Mouse (Mus musculus) kidney, adult 2 months (tissue): Measurements from ENCODE around the gene Lsm8.
"Not testable (repeated sequence)": the region's sequence is repeated elsewhere in the genome, so short reads cannot be mapped to it uniquely, and the experiment has no call there.

Source experiments
- CTCF ChIP-seq: fragments of 200-500 bp; conservative IDR thresholded peaks from 2 replicates; pipeline ENCODE4 v1.5.1; 2011; ENCODE audit warnings: low read depth, mild to moderate bottlenecking, control low read depth, low read length, moderate library complexity, mixed read lengths; ENCODE audit not compliant: insufficient read depth, insufficient read length
- POLR2A ChIP-seq: fragments of 200-500 bp; IDR thresholded peaks from one replicate; pipeline ENCODE4 v1.6.1; 2011; ENCODE audit warnings: low read depth, low read length, control low read depth

DNA sequence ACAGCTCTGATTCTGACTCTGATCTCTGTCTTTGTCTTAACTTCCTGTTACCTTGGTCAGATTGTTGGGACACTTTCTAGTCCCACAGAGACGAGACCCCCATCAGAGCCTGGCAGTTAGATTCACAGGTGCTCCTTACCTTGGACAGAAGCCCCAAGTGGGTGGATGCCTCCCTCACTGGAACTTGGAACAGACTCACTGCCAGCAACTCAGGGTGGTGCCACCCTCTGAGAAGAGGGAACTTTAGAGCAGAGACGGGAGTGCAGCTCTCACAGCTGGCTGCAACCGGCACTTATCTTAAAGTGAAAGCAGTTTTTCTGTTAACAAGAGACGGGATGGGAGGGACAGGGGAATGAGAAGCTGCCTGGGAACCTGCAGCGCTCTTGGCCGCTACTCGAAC lies 2.8 kb upstream of the Lsm8 start:
- TF ChIP-seq CTCF, POLR2A: not testable (repeated sequence)
